Mouse (Mus musculus): Measurements from ENCODE around the gene Atxn10. TPM values are rescaled to one million over a fixed set of nuclear protein-coding genes. Genes with fewer than 3 reads are reported as not detected.
A peak's percentile ranks its signal among the peaks of the same experiment; 100 is the strongest.
"Not testable (repeated sequence)": the region's sequence is repeated elsewhere in the genome, so short reads cannot be mapped to it uniquely, and the experiment has no call there.

Atxn10 gene
- total RNA-seq (2015) (167 and 180 TPM in 2 replicates), total RNA-seq (2017) (103 and 104 TPM in 2 replicates)

GRCm38 (mm10) chr15:85335671-85336300 lies at the start of gene Atxn10:
TSS of gene Atxn10 (plus strand) at chr15:85336245.
- no peak for ATAC-seq (ENCODE audit: poor library complexity, severe bottlenecking)

DNA sequence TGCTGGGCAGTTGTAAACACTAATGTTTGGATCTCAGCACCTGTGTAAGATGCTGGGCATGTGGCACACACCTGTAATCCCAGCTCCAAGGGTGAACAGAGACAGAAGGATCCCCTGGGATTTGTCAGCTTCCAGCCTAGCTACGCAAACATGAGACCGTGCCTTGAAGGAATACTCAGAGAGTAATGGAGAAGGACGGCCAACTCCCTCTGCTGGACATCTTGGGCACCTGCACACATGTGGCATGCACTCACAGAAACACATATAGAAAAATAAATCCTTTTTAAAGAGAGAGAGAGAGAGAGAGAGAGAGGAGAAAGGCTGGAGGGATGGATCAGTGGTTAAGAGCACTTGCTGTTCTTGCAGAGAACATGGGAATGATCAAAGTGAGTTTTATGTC lies 41.4 kb upstream of the Atxn10 start:
- no peak for ATAC-seq (ENCODE audit: poor library complexity, severe bottlenecking)

- no peak for ATAC-seq (ENCODE audit: poor library complexity, severe bottlenecking)
Observed at GRCm38 (mm10) chr15:85295544-85295943, 40.5 kb upstream of the Atxn10 start.

DNA sequence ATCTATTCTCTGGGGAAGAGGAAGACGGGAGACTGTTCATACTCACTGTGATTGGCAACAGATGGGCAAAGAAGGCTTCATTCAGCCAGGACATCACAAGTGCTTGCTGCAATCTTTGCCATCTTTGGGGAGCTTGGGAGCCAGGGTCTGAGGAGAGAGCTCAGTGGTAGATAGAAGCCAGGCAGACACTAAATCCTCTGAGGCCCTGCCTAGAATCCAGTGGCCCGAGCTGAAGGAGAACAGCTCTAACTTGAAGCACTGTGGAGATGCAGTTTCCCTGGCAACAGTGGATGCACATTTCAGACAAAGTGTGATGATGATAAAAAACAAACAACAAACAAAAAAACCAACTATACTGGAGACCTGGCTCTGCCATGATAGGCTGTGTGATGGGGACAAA lies 40.1 kb upstream of the Atxn10 start:
- no peak for ATAC-seq (ENCODE audit: poor library complexity, severe bottlenecking)

DNA sequence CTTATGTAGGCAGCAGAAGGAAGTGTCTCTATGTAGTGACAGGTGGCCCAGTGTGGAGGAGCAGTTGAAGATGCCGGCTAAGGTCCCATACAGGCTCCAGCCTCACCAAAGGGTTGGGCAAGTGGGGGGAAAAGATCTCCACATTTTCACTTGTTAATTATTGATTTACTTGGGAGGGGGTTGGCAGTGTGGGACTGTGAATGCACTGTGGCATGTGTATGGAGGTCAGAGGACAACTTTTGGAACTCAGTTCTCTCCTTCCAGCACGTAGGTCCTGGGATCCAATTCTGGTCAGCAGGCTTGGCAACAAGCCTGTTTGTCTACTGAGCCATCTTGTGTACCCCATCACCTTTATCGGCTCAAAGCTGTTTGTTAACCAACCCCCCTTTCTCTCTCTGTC lies 39.5 kb upstream of the Atxn10 start:
- no peak for ATAC-seq (ENCODE audit: poor library complexity, severe bottlenecking)

DNA sequence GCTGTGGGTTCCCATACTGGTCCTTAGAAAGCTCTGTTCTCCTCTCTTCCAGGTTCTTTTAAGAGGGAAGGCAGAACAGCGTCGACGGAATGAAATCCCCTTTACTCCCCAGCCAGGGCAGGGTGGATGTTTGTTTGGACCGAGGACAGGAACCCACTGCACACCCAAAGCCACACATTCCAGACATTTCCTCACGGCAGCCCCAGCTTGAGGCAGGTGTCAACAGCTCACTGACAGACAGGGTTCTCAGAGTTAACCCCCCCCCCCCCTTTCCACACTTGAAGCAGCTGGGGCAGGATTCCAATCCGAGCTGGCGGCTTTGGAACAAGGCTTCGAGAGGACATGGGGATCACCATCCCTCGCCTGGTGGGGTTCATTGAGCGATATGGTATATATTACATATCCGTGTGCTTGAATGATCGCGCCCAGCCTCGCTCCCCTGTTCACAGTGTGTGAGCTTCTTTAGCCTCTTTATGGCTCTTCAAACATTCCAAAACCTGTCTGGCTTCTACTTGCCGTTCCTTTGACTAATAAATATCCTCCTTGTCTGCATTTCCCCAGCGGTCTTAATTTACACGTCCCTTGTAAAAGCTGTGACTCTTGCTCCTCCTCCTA lies 37.8 kb upstream of the Atxn10 start:
- ATAC-seq (ENCODE audit: poor library complexity, severe bottlenecking), result no peak

GRCm38 (mm10) chr15:85298946-85299345 lies 37.1 kb upstream of the Atxn10 start:
- no peak for ATAC-seq (ENCODE audit: poor library complexity, severe bottlenecking)

DNA sequence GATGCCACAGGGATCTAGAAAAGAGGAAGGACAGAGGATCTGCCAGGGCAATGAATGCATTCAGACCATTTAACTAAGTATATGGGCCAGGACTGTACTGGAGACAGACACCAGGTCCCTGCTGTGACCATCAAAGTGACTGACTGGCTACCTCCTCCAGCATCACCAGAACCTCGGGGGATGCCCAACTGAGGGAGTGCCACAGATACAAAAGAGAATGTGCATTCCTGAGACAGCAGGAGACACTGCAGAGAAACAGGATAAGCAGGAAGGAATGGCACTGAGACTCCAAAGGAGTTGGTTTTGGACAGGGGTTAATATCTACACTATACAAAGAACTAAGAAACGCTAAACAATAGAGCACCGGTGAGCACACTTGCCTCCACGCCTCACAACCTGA lies 32.8 kb upstream of the Atxn10 start:
- ATAC-seq (ENCODE audit: poor library complexity, severe bottlenecking), result no peak

- ATAC-seq (ENCODE audit: poor library complexity, severe bottlenecking), result no peak
Observed at GRCm38 (mm10) chr15:85303976-85304375, 32.1 kb upstream of the Atxn10 start.

DNA sequence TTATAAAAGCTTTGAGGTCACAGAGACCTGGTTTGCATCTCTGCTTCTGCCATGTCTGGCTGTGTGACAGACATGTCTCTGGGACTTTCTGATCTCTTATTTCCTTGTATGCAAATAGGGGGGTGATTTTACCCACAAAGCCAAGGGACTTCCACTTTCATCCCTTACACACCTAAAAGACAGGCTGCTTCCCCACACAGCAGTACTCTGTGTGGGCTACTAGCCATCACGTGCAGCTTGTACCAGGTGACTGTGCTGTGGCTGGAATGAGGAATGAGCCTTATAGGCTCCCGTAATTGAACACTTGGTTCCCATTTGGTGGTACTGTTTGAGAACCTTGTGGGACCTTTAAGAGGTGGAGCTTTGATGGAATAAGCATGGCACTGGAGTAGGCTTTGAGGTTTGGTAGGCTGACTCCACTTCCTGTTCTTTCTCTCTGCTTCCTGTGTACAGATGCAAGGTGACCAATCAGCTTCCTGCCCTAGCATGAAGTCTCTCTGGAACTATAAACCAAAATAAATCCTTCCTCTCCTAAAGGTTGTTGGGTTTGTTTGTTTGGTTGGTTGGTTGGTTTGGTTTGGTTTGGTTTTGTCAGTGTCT lies 28.9 kb upstream of the Atxn10 start:
- ATAC-seq (ENCODE audit: poor library complexity, severe bottlenecking), result no peak

DNA sequence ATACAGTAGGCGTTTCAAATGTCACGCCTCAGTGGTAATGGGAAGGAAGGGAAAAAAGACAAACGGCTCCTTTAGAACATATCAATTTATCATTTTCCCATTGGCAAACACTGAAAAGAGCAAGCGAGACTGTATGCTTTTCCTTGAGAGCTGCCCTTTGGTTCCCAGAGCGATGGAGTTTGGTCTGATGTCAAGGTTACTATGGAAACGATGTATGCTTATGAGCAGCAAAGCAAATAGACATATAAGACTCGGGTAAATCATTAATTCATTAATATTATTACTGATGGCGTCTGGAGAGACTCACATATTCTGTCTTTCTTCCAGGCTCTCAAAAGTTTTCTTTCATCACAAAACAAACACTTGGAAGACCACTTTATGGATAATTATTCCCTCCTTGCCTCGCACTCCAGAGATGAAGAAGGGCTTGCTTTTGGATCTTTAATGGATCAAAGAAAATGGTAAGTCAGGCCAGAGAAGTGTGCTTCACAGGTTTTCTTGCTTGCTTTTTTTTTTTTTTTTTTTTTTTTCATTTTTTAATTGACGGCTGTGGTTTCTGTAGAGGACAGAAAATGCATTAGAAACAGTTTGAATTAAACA lies 24.9 kb upstream of the Atxn10 start:
- ATAC-seq (ENCODE audit: poor library complexity, severe bottlenecking), result no peak

- ATAC-seq (ENCODE audit: poor library complexity, severe bottlenecking), result peak; percentile 82
Observed at GRCm38 (mm10) chr15:85315378-85316025, 20.5 kb upstream of the Atxn10 start.

DNA sequence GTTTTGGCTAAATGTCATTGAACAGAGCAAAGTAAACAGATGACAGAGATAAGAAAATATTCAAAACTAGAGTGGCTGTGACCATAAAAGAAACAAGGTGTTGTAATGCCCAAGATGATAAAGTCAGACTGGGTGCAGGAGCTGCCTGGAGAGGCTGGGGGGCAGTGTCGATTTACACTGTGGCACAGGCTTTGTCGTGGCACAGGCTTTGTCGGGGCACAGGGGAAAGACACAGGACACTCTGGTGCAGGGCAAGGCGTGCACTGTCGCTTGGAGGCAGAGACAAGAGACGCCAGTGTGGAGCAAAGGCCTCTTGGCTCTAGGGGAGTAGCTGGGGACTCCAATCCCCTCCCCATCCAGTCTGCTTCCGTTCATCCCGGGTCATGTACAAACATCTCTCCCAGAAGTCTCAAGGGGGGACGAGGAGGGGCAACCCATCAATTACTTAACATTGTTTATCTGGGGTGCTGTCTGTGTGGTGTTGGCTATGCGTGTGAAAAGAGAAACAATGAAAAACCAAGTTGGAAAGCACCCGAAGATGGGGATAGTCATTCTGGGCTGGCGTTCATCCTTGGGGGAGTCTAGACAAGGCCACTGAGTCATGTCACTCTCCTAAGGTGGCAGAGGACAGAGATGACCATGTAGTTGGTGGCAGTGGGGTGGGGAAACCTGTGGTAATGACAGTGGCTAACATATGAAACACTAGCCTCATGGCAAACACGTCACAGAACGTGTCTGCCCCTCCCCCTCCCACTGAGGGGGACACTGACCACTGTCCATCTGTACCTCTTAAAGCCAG lies 19.5 kb upstream of the Atxn10 start:
- no peak for ATAC-seq (ENCODE audit: poor library complexity, severe bottlenecking)

DNA sequence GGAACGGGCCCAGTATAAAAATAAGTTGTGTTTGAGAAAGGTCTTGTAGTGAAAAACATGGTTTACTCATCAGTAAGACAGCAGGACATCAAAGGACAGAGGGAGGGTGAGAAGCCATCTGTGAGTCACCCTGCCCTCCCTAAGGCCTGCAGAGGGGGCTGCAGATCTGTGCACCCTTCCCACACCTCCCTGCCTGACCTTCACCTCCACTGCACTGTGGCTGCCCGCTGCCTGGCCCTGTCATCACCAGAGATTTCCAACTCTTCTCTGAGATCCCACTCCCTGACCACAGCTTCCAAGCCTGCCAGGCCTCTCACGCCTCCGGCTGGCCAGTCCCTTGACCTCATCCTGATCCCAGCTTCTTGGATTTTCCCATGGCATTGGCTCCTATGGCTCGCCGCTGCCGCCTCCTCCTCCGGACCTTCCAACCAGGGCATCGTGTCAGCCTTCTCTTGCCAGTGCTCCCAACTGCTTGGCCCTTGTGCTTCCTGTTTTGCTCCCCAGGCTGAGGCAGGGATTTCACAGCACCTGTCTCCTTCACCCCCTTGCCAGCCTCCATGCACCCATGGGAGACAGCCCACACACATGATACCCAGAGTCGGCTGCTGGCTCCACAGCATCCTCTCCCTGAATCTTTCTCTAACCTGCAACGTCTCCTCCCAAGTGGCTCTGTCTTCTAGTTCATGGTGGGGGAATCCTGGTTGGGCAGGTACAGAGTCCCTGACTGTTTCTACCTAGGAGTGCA lies 15.9 kb upstream of the Atxn10 start:
- no peak for ATAC-seq (ENCODE audit: poor library complexity, severe bottlenecking)

GRCm38 (mm10) chr15:85323214-85323613 lies 12.8 kb upstream of the Atxn10 start:
- ATAC-seq (ENCODE audit: poor library complexity, severe bottlenecking), result no peak

- no peak for ATAC-seq (ENCODE audit: poor library complexity, severe bottlenecking)
Observed at GRCm38 (mm10) chr15:85324426-85324825, 11.6 kb upstream of the Atxn10 start.

GRCm38 (mm10) chr15:85327808-85328207 lies 8.2 kb upstream of the Atxn10 start:
- peak; percentile 42 for ATAC-seq (ENCODE audit: poor library complexity, severe bottlenecking)

DNA sequence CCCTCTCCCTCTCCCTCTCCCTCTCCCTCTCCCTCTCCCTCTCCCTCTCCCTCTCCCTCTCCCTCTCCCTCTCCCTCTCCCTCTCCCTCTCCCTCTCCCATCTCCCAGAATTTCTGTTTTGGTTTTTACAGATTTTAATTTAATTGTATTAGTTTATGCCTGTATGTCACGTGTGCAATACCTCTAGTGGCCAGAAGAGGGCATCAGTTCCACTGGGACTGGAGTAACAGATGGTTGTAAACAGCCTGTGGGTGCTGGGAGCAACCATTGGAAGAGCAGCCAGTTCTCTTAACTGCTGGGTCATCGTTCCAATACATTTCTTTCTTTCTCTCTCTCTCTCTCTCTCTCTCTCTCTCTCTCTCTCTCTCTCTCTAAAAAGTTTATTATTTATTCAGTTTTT lies 7.6 kb upstream of the Atxn10 start:
- ATAC-seq (ENCODE audit: poor library complexity, severe bottlenecking), result not testable (repeated sequence)

DNA sequence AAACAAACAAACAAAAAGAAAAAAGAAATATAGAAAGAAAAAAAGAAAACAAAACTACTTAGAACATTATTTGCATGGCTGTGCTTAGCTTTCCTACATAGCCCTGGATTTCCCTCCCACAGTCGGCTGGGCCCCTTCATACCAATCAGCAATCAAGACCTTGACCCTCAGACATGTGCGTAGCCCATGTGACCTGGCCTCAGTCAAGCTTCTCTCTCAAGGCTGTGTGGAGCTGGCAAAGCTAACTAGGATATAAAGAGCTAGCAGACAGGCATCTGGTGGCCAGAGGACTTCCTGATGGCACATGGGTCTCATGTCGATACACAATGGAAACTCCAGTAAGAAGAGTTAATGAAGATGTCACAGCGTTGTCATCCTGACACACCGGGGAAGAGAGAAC lies 6.9 kb upstream of the Atxn10 start:
- no peak for ATAC-seq (ENCODE audit: poor library complexity, severe bottlenecking)

GRCm38 (mm10) chr15:85330024-85330423 lies 6.0 kb upstream of the Atxn10 start:
- ATAC-seq (ENCODE audit: poor library complexity, severe bottlenecking), result no peak

Measured in megakaryocyte, adult 5-6 weeks (primary cell).